In genomic region chr12:112077651-112078050, GRCm38 (mm10) we compare ENCODE assay signal across 8 mouse cellular contexts. TPM values are rescaled to one million over a fixed set of nuclear protein-coding genes. Genes with fewer than 3 reads are reported as not detected.
DNase-seq lines count a peak whose midpoint lies in the region; ATAC-seq and TF ChIP-seq lines count a peak whose summit lies in the region.

No protein-coding gene starts in this region.

- TF ChIP-seq POLR2A in MEL (IDR thresholded peaks at IDR 0.05; ENCODE audit: control insufficient read depth in 1 of 2, insufficient read depth in 1 of 2, low read depth in 1 of 2, low read length in 2 of 2, poor library complexity in 1 of 2), result no peak
- no peak for TF ChIP-seq POLR2A in bone marrow macrophage, adult 2 months (IDR thresholded peaks at IDR 0.05; ENCODE audit: borderline replicate concordance, low read depth, low read length)
- TF ChIP-seq POLR2A in small intestine, adult 2 months (IDR thresholded peaks at IDR 0.05; ENCODE audit: low read depth, low read length), result no peak

- intact Hi-C loops in left cerebral cortex, adult 2 months (cut with DNase I), result loop anchor here (1.0 to 2.0 kb wide), 2 partner anchors 13 to 63 kb away; no protein-coding TSS in a partner anchor

- DNase-seq in MEL (ENCODE audit: low read depth, low spot score), result peak; percentile 77
- peak; percentile 56 to 82 for DNase-seq in left cerebral cortex, adult 2 months (ENCODE audit: extremely low spot score in 1 of 2, low spot score in 2 of 2)

- H3K36me3 ChIP-seq in MEL (ENCODE audit: control insufficient read depth in 1 of 2, insufficient read depth in 2 of 2, low read length in 2 of 2), result no peaks in the 10 kb centered on the region
- H3K36me3 ChIP-seq in forebrain, embryonic 12.5 days (replicated peaks), result no peaks in the 10 kb centered on the region
- H3K36me3 ChIP-seq in hindbrain, embryonic 12.5 days, result no peaks in the 10 kb centered on the region
- H3K36me3 ChIP-seq in small intestine, adult 2 months (ENCODE audit: control insufficient read depth, insufficient read depth, low read length), result no peaks in the 10 kb centered on the region

- peak; percentile 75 for TF ChIP-seq RAD21 in MEL (IDR thresholded peaks at IDR 0.05; ENCODE audit: low read depth, low read length)

- TF ChIP-seq EP300 in MEL (IDR thresholded peaks at IDR 0.05; ENCODE audit: low read depth in 1 of 2, low read length in 2 of 2), result no peak

- no peaks in the 10 kb centered on the region for H3K27me3 ChIP-seq in MEL (ENCODE audit: control insufficient read depth in 1 of 2, insufficient read depth in 2 of 2, low read length in 2 of 2)
- no peaks in the 10 kb centered on the region for H3K27me3 ChIP-seq in forebrain, embryonic 12.5 days
- H3K27me3 ChIP-seq in hindbrain, embryonic 12.5 days, result no peaks in the 10 kb centered on the region
- no peaks in the 10 kb centered on the region for H3K27me3 ChIP-seq in small intestine, adult 2 months (ENCODE audit: control insufficient read depth, insufficient read depth, low read length)

- peak in 1 of 3 experiments; percentile 79; a peak in 2 of 6 replicates for TF ChIP-seq CTCF in MEL (IDR thresholded peaks at IDR 0.05 in 2 of 3, conservative IDR thresholded peaks at IDR 0.05 in 1 of 3; ENCODE audit: control insufficient read depth in 1 of 3, insufficient read depth in 1 of 3, low read depth in 2 of 3, low read length in 3 of 3, poor library complexity in 1 of 3, severe bottlenecking in 1 of 3)
- TF ChIP-seq CTCF in bone marrow macrophage, adult 2 months (IDR thresholded peaks at IDR 0.05; ENCODE audit: low read depth, low read length), result 0 out of 2 replicates have a peak, but pooled peaks have one; percentile 37
- TF ChIP-seq CTCF in left cerebral cortex, adult 2 months (IDR thresholded peaks at IDR 0.05), result peak; percentile 82
- peak; percentile 82; the same call in 1 of the 2 replicates for TF ChIP-seq CTCF in small intestine, adult 2 months (IDR thresholded peaks at IDR 0.05; ENCODE audit: extremely low read depth, insufficient read length, insufficient replicate concordance, low read depth, low read length)

- no peaks in the 10 kb centered on the region for H3K4me1 ChIP-seq in MEL (ENCODE audit: control insufficient read depth in 1 of 2, insufficient read depth in 2 of 2, low read length in 2 of 2)
- no peaks in the 10 kb centered on the region for H3K4me1 ChIP-seq in bone marrow macrophage, adult 2 months (ENCODE audit: control insufficient read depth, insufficient read depth, low read length)
- H3K4me1 ChIP-seq in forebrain, embryonic 12.5 days, result no peaks in the 10 kb centered on the region
- H3K4me1 ChIP-seq in hindbrain, embryonic 12.5 days, result no peaks in the 10 kb centered on the region
- H3K4me1 ChIP-seq in small intestine, adult 2 months (ENCODE audit: control insufficient read depth, insufficient read depth, insufficient read length, low read length), result peaks cover 9% of the 10 kb centered on the region

- H3K4me2 ChIP-seq in forebrain, embryonic 12.5 days, result no peak overlapping the region
- H3K4me2 ChIP-seq in hindbrain, embryonic 12.5 days (replicated peaks), result no peak overlapping the region

- H3K9ac ChIP-seq in MEL (ENCODE audit: control insufficient read depth, low read depth, low read length, poor library complexity, severe bottlenecking), result no peak overlapping the region
- no peak overlapping the region for H3K9ac ChIP-seq in forebrain, embryonic 12.5 days
- H3K9ac ChIP-seq in hindbrain, embryonic 12.5 days, result no peak overlapping the region

- H3K9me3 ChIP-seq in MEL (replicated peaks; ENCODE audit: insufficient read depth, low read length), result peaks cover 4% of the 10 kb centered on the region; the same call in 1 of the 2 replicates
- H3K9me3 ChIP-seq in forebrain, embryonic 12.5 days, result no peaks in the 10 kb centered on the region
- H3K9me3 ChIP-seq in hindbrain, embryonic 12.5 days (replicated peaks), result no peaks in the 10 kb centered on the region

- ATAC-seq in forebrain, embryonic 12.5 days (ENCODE audit: low FRiP score), result 0 out of 2 replicates have a peak, but pooled peaks have one; percentile 61
- ATAC-seq in hindbrain, embryonic 12.5 days (ENCODE audit: low FRiP score), result peak; percentile 64
- peak; percentile 85 for ATAC-seq in megakaryocyte-erythroid progenitor cell, adult 5-6 weeks (replicated peaks; ENCODE audit: low FRiP score, low TSS enrichment, poor library complexity, severe bottlenecking)
- ATAC-seq in erythroid progenitor cell, adult 5-6 weeks (replicated peaks; ENCODE audit: low FRiP score, poor library complexity, severe bottlenecking), result no peak

- H3K27ac ChIP-seq in MEL (ENCODE audit: control insufficient read depth, low read depth, low read length), result no peak overlapping the region
- H3K27ac ChIP-seq in bone marrow macrophage, adult 2 months (ENCODE audit: insufficient read depth, low read depth, low read length), result no peak overlapping the region
- no peak overlapping the region for H3K27ac ChIP-seq in forebrain, embryonic 12.5 days
- no peak overlapping the region for H3K27ac ChIP-seq in hindbrain, embryonic 12.5 days
- no peak overlapping the region for H3K27ac ChIP-seq in left cerebral cortex, adult 2 months
- no peak overlapping the region for H3K27ac ChIP-seq in small intestine, adult 2 months (ENCODE audit: insufficient read depth, low read depth, low read length)

- H3K4me3 ChIP-seq in MEL (ENCODE audit: control insufficient read depth in 1 of 2, insufficient read depth in 1 of 2, low read depth in 2 of 2, low read length in 2 of 2), result no peak overlapping the region
- H3K4me3 ChIP-seq in bone marrow macrophage, adult 2 months (ENCODE audit: insufficient read depth, low read length), result no peak overlapping the region
- no peak overlapping the region for H3K4me3 ChIP-seq in forebrain, embryonic 12.5 days (replicated peaks)
- H3K4me3 ChIP-seq in hindbrain, embryonic 12.5 days, result no peak overlapping the region
- H3K4me3 ChIP-seq in left cerebral cortex, adult 2 months, result no peak overlapping the region
- H3K4me3 ChIP-seq in small intestine, adult 2 months (ENCODE audit: low read depth, low read length), result no peak overlapping the region

- WGBS in forebrain, embryonic 12.5 days, result 11% methylated on average over 6 of the region's 6 CpGs
- 11% methylated on average over 6 of the region's 6 CpGs for WGBS in hindbrain, embryonic 12.5 days
- 2% methylated on average over 6 of the region's 6 CpGs for WGBS in small intestine, adult 2 months

- H3K79me2 ChIP-seq in MEL (ENCODE audit: control insufficient read depth, insufficient read depth, low read length, poor library complexity), result no peaks in the 10 kb centered on the region

TF ChIP-seq in MEL, 35 proteins besides CTCF, POLR2A, EP300 and RAD21:
- TF ChIP-seq ZC3H11A (IDR thresholded peaks at IDR 0.05; ENCODE audit: low read depth, low read length) (peak; percentile 55; the same call in 1 of the 2 replicates), SMC3 (IDR thresholded peaks at IDR 0.05; ENCODE audit: low read depth, low read length) (peak; percentile 83), USF1 (IDR thresholded peaks at IDR 0.05; ENCODE audit: low read depth, low read length) (no peak)

RNA-seq across cellular contexts. Expression of gene Aspg, which starts 28.8 kb away (rescaled TPM):
- not detected in 2 replicates for total RNA-seq in MEL (2012; rRNA removed)
- not detected for polyA plus RNA-seq in MEL (2012; ENCODE audit: insufficient read depth in 1 of 2, insufficient read length in 2 of 2, low read depth in 1 of 2, low replicate concordance in 2 of 2, missing spikeins in 1 of 2)
- not detected in 2 replicates for polyA plus RNA-seq in bone marrow macrophage, adult 2 months (2012; ENCODE audit: insufficient read depth, insufficient read length, missing spikeins)
- 0.23 and 0.59 TPM in 2 replicates for polyA plus RNA-seq in forebrain, embryonic 12.5 days (2016; fragmentation: Nextera tagmentation; extraction: Ambion mirVana)
- polyA plus RNA-seq in hindbrain, embryonic 12.5 days (2016; fragmentation: Nextera tagmentation; extraction: Ambion mirVana), result 0.66 and 1.2 TPM in 2 replicates
- 1 to 10 TPM; 4.7 to 4.9 TPM for total RNA-seq in left cerebral cortex, adult 2 months (2021)
- not detected in 2 replicates for total RNA-seq in megakaryocyte-erythroid progenitor cell, adult 5-6 weeks (2014; fragmentation: Nextera tagmentation)
- total RNA-seq in megakaryocyte-erythroid progenitor cell, adult 5-6 weeks (2017), result not detected in 2 replicates
- polyA plus RNA-seq in small intestine, adult 2 months (2012; rRNA removed), result 2.4 and 14.5 TPM in 2 replicates
- total RNA-seq in erythroid progenitor cell, adult 5-6 weeks (2015; ENCODE audit: low replicate concordance), result not detected in 2 replicates
- total RNA-seq in erythroid progenitor cell, adult 5-6 weeks (2017; ENCODE audit: low replicate concordance), result not detected in 2 replicates
